Mouse (Mus musculus) hindbrain, embryonic 15.5 days (tissue): ENCODE measurements around the gene Olfr497. TPM values are rescaled to one million over a fixed set of nuclear protein-coding genes. Genes with fewer than 3 reads are reported as not detected.

Experiments
- ATAC-seq: fragments of 200-750 bp; cut with Nextera tagmentation; 2 replicates; pipeline ENCODE4 v1.8.0; 2017; ENCODE audit warnings: low read depth, moderate number of reproducible peaks, moderate TSS enrichment; ENCODE audit not compliant: low FRiP score
- H3K27ac ChIP-seq: fragments of 300-500 bp; sonication (generic); replicated peaks from 2 replicates; pipeline ENCODE4 v1.5.1; 2015; ENCODE audit warnings: mild to moderate bottlenecking, inconsistent platforms
- H3K27me3 ChIP-seq: fragments of 300-500 bp; sonication (generic); 2 replicates; pipeline ENCODE4 v1.6.1; 2015; ENCODE audit warnings: control low read depth, inconsistent platforms
- H3K36me3 ChIP-seq: fragments of 300-500 bp; sonication (generic); 2 replicates; pipeline ENCODE4 v1.6.1; 2015; ENCODE audit warnings: control low read depth, inconsistent platforms
- H3K4me1 ChIP-seq: fragments of 300-500 bp; sonication (generic); replicated peaks from 2 replicates; pipeline ENCODE4 v1.6.1; 2015; ENCODE audit warnings: control low read depth, inconsistent platforms
- H3K4me2 ChIP-seq: fragments of 300-500 bp; sonication (generic); 2 replicates; pipeline ENCODE4 v1.6.1; 2015; ENCODE audit warnings: moderate library complexity, mild to moderate bottlenecking, inconsistent platforms
- H3K4me3 ChIP-seq: fragments of 300-500 bp; sonication (generic); 2 replicates; pipeline ENCODE4 v1.5.1; 2015; ENCODE audit warnings: mild to moderate bottlenecking, inconsistent platforms
- H3K9ac ChIP-seq: fragments of 300-500 bp; sonication (generic); 2 replicates; pipeline ENCODE4 v1.6.1; 2015; ENCODE audit warnings: inconsistent platforms
- H3K9me3 ChIP-seq: fragments of 300-500 bp; sonication (generic); 2 replicates; pipeline ENCODE4 v1.6.1; 2016; ENCODE audit warnings: control low read depth, inconsistent platforms
- WGBS: fragments of 180-500 bp; shearing (Covaris S2); methylation state at CpG from one replicate; pipeline ENCODE4 v1.1.7; 2015; 5-methylcytosine and 5-hydroxymethylcytosine counted together
- polyA plus RNA-seq: library from polyadenylated mRNA; unstranded; fragments of >200 nt; fragmentation: Nextera tagmentation; extraction: Ambion mirVana; gene quantifications from 2 replicates; pipeline ENCODE4 v1.2.1, GENCODE M21; 2015

The Olfr497 gene
- polyA plus RNA-seq, result not detected in 2 replicates

DNA sequence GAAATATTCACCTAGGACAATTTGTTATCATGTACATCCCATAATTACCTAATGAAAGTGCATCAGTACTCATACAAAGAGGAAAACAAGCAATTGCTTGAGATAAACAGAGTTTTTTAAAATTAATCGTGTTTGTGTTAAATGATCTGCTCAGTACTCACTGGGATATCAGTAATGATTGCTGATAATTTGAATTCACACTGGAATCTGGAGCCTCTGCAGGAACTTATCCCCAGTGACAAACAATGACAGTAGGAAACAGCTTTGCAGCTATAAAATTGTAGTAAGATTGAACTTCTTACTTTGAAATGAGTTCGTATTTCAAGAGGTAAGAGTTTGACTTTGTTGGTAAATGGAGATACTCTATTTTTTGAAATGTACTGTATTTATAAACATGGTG, at the start of gene Olfr497:
Olfr497 (plus strand) TSS at position 301 of the 400 bp plus-strand sequence.
- Histone ChIP-seq H3K4me1 (no peaks in the 10 kb centered on the region), H3K27me3 (no peaks in the 10 kb centered on the region), H3K4me3 (no peak within 1 kb of the TSS), H3K4me2 (no peak within 1 kb of the TSS), H3K9me3 (no peaks in the 10 kb centered on the region), H3K36me3 (no peaks in the 10 kb centered on the region), H3K9ac (no peak within 1 kb of the TSS), H3K27ac (no peak within 1 kb of the TSS)
- WGBS, result 88% methylated on average over 2 of the region's 2 CpGs
- ATAC-seq, result no peak

DNA sequence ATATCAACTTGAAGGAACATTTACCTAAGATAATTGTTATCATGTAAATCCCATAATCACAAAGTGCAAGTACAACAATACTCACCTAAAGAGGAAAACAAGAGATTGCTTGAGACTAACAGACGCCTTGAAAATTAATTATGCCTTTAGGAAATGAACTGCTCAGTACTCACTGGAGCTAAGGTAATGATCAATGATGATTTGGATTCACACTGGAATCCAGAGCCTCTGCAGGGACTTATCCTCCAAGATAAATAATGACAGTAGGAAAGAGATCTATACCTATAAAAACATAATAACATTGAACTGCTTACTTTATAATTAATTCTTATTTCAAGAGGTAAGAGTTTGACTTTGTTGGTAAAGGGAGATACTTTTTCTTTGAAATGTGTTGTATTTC, 27.4 kb upstream of the Olfr497 start, which contains the start of gene Olfr495:
Olfr495 (plus strand) TSS at position 301 of the 400 bp plus-strand sequence.
- 75% methylated on average over 1 of the region's 1 CpGs for WGBS
- no peaks in the 10 kb centered on the region for H3K9me3 ChIP-seq
- H3K27ac ChIP-seq, result no peak within 1 kb of the TSS
- H3K9ac ChIP-seq, result no peak within 1 kb of the TSS
- no peaks in the 10 kb centered on the region for H3K36me3 ChIP-seq
- no peaks in the 10 kb centered on the region for H3K4me1 ChIP-seq
- H3K4me3 ChIP-seq, result no peak within 1 kb of the TSS
- H3K4me2 ChIP-seq, result no peak within 1 kb of the TSS
- ATAC-seq, result no peak
- no peaks in the 10 kb centered on the region for H3K27me3 ChIP-seq

DNA sequence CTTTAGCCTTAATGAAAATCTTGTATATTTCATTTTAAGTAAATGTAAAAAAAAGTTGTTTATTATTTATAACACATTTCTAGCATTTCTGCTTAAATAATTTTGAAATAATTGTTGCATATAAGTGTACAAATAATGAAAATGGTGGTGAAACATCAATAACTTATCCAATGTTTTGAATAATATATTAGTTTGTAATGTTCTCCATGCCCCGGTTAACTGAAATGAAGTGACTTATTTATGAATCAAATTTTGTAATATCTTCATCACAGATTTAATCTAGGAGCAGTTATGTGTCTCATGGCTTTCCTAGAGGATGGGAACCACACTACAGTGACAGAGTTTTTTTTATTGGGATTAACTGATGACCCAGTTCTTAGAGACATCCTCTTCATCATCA, 44.8 kb downstream of the Olfr497 start, which contains the start of gene Olfr498:
Olfr498 (plus strand) TSS at position 301 of the 400 bp plus-strand sequence.
- no peaks in the 10 kb centered on the region for H3K36me3 ChIP-seq
- H3K4me2 ChIP-seq, result no peak within 1 kb of the TSS
- no peaks in the 10 kb centered on the region for H3K27me3 ChIP-seq
- no peak for ATAC-seq
- H3K4me1 ChIP-seq, result no peaks in the 10 kb centered on the region
- 96% methylated on average over 1 of the region's 1 CpGs for WGBS
- no peak within 1 kb of the TSS for H3K27ac ChIP-seq
- no peaks in the 10 kb centered on the region for H3K9me3 ChIP-seq
- no peak within 1 kb of the TSS for H3K9ac ChIP-seq
- H3K4me3 ChIP-seq, result no peak within 1 kb of the TSS

Other genes with a start within 250 kb of the Olfr497 start
- gene Olfr486, start 247.7 kb upstream of the Olfr497 start, polyA plus RNA-seq, result not detected in 2 replicates
- gene Olfr487, start 205.8 kb upstream of the Olfr497 start, polyA plus RNA-seq, result not detected in 2 replicates
- not detected in 2 replicates for gene Olfr488, start 162.1 kb upstream of the Olfr497 start, polyA plus RNA-seq
- not detected in 2 replicates for gene Olfr490, start 131.5 kb upstream of the Olfr497 start, polyA plus RNA-seq
- not detected in 2 replicates for gene Olfr491, start 107.0 kb upstream of the Olfr497 start, polyA plus RNA-seq
- gene Olfr492, start 96.7 kb upstream of the Olfr497 start, polyA plus RNA-seq, result not detected in 2 replicates
- gene Olfr493, start 73.4 kb upstream of the Olfr497 start, polyA plus RNA-seq, result not detected in 2 replicates
- not detected in 2 replicates for gene Olfr494, start 55.1 kb upstream of the Olfr497 start, polyA plus RNA-seq
- not detected in 2 replicates for gene Olfr495, start 27.3 kb upstream of the Olfr497 start, polyA plus RNA-seq
- not detected in 2 replicates for gene Olfr498, start 44.9 kb downstream of the Olfr497 start, polyA plus RNA-seq
- gene Olfr502, start 104.6 kb downstream of the Olfr497 start, polyA plus RNA-seq, result not detected in 2 replicates
- gene Olfr503, start 124.1 kb downstream of the Olfr497 start, polyA plus RNA-seq, result not detected in 2 replicates
- gene Olfr504, start 145.4 kb downstream of the Olfr497 start, polyA plus RNA-seq, result not detected in 2 replicates
- not detected in 2 replicates for gene Olfr506, start 190.4 kb downstream of the Olfr497 start, polyA plus RNA-seq
- gene Olfr507, start 201.4 kb downstream of the Olfr497 start, polyA plus RNA-seq, result not detected in 2 replicates
- gene Olfr508, start 209.6 kb downstream of the Olfr497 start, polyA plus RNA-seq, result not detected in 2 replicates
- 0.04 TPM in 1 of 2 replicates, not detected in the other for gene Olfr509, start 231.5 kb downstream of the Olfr497 start, polyA plus RNA-seq
- not detected in 2 replicates for gene Olfr510, start 246.0 kb downstream of the Olfr497 start, polyA plus RNA-seq